Mouse (Mus musculus): Measurements from ENCODE around the gene Abcf2.

The Abcf2 gene

GRCm38 (mm10) chr5:24577183-24577929 lies at the start of gene Abcf2:
TSS of gene Abcf2 (minus strand) at chr5:24577467.
- peak; percentile 100 for DNase-seq (ENCODE audit: low read depth, low spot score)

DNA sequence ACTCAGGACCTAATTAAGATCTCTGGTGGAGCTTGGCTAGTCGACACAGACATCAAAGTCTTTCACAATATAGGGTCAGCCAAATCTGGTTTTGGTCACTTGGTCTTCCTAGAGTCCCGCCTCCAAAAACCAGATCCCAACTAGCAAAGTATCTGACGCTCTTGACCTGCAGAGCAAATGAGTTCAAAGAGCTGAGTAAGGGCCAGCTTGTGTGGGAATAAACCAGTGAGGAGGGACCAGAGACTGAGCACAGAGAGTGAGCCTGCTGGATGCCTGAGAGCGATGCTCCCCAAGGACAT lies 47.5 kb upstream of the Abcf2 start:
- no peak for DNase-seq (ENCODE audit: low read depth, low spot score)

DNA sequence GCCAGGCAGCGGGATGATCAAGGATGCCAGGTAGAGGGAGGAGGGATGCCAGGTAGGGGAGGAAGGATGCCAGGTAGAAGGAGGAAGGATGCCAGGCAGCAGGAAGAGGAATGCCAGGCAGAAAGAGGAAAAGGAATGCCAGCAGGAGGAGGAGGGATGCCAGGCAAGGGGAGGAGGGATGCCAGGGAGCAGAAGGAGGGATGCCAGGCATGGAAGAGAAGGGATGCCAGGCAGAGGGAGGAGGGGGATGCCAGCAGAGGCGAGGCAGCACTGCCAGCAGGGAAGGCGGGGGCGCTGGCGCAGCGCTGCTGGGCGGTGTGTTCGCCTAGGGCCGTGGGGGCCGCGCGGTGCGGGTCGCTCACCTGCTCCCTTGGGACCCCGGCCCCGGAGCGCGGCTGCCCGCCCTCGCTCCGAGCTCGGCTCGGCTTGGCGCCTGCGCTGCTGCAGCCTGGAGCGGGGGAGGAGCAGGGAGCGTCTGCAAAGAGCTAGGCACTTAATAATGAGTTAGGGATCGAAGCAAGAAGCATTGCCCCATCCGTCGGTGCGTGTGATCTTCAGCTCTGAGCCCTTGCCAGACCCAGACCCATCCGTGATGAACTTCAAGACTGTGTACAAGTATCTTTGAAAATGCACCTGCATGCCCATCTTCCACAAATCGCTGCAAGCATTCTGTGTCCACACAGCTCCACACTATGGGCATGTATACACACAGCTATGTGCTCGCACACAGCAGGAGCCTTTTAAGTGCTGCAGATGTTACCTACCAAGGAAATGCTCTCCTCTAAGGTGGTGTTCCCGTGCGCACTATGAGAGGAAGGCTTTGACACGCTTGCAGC lies 46.9 kb upstream of the Abcf2 start, which contains the start of gene Smarcd3:
Gene Smarcd3 (minus strand): TSS at position 426 of the 836 bp plus-strand sequence.
- peak; percentile 69 for DNase-seq (ENCODE audit: low read depth, low spot score)

DNA sequence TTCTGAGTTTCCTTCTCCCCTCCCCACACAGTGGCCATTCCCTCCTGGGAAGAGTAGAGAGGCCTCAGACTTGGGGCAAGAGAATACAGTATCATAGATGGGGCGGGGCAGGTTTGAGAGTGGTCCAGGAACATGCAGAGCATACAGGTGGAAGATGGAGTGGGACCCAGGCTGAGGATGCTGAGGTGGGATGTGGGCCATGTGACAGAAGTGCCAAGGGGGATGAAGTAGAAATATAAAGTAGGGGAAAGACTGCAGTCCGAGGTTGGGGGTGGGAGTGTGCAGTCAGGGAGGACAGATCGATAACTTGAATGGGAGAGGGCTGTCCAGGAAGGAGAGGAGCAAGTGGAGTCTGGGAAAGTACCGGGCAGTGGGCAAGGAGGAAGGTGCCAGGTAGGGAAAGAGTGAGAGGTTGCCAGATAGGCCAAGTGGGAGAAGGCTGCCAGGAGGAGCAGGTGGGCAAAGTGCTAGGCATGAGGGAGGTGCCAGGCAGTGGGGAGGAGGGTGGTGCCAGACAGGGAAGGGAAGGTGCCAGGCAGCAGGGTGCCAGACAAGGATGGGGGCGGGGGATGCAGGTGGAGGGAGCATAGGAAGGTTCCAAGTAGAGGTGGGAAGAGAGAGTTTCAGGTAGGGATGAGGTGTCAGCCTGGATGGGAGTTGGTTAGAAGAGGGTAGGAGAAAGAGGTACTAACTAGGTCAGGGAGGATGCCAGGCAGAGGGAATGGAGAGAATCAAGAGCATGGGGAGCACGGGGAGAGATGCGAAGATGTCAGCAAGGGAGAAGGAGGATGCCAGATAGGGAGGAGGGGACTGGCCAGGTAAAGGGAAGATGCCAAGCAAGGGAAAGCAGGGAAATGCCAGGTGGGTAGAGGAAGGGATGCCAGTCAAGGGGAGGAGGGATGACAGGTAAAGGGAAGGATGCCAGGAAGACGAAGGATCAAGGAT lies 46.0 kb upstream of the Abcf2 start:
- DNase-seq (ENCODE audit: low read depth, low spot score): no peak

- DNase-seq (ENCODE audit: low read depth, low spot score): no peak
Measured at GRCm38 (mm10) chr5:24622386-24623040, 45.2 kb upstream of the Abcf2 start.

DNA sequence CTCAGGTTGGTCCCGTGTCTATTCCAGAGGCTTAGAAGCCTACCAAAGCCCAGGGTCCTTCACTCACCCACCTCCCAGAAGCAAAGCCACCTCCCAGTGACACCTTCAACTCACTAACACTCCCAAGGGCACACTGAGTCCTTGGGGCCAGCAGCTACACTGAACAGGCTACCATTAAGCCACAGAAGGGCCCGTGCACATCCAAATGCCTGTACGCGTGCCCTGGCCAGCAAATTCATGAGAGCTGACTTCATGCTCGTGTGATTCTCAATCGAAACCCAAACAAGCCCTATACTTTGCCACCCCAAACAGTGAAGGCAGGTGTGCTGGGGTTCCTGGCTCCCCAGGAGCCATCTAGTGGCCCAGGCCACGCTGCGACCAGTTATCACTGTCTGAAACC lies 43.4 kb upstream of the Abcf2 start:
- no peak for DNase-seq (ENCODE audit: low read depth, low spot score)

DNA sequence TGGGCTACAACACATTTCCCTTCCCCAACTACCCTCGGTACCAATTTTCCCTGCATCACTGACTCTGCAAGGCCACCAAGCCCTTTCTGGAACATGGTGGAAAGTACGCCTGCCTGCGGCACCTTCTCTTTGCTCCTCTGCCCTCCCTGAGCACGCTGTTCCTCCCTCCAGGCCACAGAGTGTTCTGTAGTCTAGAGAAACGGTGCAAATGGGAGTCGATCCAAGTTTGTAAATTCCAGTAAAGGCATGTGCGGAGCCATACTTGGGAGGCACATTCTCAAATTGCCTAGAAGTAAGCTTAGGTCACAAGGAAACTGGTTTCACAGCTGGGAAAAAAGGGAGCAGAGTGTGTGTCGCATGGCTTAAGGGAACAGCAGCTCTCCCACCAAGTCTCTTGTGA lies 42.8 kb upstream of the Abcf2 start:
- DNase-seq (ENCODE audit: low read depth, low spot score): no peak

DNA sequence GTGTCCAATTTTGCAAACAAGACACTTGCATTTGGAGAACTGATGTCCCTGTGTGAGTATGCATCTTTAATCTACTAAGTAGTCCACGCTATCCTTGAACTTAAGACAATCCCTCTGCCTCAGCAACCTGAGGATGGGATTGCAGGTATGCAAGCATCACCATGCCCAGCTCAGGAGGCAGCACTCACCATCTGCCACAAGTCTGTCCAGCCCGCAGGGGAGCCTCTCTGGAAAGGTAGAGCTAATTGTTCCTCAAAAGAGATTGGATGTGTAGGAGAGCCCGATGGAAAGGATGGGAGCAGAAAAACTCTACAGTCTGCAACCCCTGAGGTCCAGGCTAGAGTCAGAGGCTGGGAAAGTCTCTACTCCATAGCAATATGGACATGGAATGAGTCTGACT lies 41.7 kb upstream of the Abcf2 start:
- no peak for DNase-seq (ENCODE audit: low read depth, low spot score)

DNA sequence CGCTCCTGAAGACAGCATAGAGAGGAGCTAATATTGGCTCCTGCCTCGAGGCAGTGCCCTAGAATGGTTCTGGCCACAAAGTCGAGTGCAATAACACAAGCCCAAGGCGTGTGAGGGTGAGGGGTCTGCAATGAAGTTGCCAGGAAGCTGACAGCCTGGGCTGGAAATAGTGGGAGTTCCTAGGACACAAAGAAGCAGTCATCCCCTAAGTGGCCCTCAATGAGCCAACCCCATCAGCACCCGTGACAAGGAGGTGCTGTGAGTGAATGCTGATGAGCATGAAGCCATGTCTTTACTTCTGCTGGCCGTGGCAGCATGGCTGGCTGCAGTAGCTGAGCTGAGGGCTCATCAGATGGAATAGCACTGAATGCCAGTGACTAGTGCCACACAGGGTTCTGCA lies 37.8 kb upstream of the Abcf2 start:
- DNase-seq (ENCODE audit: low read depth, low spot score): no peak

- no peak for DNase-seq (ENCODE audit: low read depth, low spot score)
Measured at GRCm38 (mm10) chr5:24612302-24612649, 35.0 kb upstream of the Abcf2 start.

- DNase-seq (ENCODE audit: low read depth, low spot score): no peak
Measured at GRCm38 (mm10) chr5:24611366-24612301, 34.4 kb upstream of the Abcf2 start.

- no peak for DNase-seq (ENCODE audit: low read depth, low spot score)
Measured at GRCm38 (mm10) chr5:24609388-24609787, 32.1 kb upstream of the Abcf2 start.

DNA sequence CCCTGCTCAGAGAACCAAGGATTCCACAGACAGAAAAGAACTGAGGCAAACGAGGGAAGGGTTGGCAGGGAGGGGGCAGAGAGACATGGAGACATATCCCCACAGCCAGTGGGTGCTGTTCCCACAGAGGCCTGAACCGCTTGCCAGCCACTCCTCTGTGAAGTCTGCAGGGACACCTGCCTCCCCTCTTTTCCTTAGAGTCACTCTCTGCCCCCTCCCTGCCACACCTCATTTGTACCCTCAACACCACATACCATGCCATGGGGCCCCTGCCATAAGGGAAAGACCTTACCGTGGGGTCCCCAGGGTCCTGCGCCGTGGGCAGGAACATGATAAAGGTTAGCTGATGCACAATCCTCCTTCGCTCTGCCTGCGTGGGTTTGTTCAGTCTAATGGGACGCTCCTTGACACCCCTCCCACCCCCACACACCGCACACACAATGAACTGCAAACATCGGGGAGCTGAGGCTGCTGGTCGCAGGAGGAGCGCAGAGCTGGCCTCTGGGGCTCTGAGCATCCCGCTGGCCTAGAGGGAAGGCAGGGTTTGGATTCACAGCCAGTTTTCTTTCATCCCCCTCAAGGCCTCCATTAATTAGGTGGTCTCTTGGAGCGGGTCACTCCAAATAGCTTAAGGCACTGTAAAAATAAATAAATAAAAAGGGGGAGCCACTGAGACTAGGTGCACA lies 28.9 kb upstream of the Abcf2 start:
- no peak for DNase-seq (ENCODE audit: low read depth, low spot score)

- DNase-seq (ENCODE audit: low read depth, low spot score): no peak
Measured at GRCm38 (mm10) chr5:24605321-24605979, 28.2 kb upstream of the Abcf2 start.

DNA sequence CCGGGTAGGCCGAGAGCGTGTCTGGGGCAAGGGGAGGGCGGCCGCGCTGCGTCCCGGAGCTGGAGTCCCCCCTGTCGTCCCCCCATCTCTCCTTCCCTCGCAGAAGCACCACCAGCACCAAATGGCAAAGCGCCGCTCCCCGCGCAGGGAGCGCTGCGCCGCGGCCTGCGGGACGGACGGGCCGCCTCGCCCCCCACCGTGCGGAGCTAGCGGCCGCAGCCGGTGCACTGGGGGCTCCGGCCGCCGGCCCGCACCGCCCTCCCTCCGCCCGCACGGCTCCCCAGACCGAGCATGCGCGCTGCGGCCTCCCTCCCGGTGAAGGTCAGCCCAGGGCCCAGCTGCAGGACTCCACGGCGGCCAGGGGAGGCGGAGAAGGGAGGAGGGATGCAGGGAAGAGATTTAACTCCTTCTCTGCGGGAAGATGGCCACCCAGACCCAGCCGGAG lies 27.4 kb upstream of the Abcf2 start:
- DNase-seq (ENCODE audit: low read depth, low spot score): no peak

- no peak for DNase-seq (ENCODE audit: low read depth, low spot score)
Measured at GRCm38 (mm10) chr5:24604080-24604655, 26.9 kb upstream of the Abcf2 start.

DNA sequence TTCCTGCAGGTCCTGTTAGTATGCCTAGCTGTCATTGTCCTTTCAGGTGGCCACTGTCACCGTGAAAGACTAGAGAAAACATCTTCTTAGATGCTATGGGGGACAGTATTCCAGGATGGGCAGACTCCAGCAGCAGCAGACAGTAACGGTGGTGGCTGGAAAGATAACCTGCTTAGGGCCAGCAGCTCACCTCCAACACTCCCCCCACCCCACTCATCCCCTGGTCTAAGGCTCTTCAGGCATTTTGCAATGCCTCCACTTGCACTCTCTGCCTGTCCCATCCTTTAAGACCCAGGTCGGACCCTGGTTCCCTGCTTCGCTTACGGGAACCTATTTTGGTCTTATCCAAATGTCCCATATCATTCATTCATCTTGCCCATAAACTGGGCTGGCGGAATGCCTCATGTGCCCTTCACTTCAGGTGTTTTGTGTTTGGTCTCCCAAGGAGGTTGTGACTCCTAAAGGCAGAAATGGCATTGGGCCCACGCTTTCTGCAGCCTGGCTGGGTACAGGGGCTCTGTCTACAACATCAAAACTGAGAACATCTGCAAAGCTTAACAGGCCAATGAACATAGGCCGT lies 26.3 kb upstream of the Abcf2 start:
- no peak for DNase-seq (ENCODE audit: low read depth, low spot score)

DNA sequence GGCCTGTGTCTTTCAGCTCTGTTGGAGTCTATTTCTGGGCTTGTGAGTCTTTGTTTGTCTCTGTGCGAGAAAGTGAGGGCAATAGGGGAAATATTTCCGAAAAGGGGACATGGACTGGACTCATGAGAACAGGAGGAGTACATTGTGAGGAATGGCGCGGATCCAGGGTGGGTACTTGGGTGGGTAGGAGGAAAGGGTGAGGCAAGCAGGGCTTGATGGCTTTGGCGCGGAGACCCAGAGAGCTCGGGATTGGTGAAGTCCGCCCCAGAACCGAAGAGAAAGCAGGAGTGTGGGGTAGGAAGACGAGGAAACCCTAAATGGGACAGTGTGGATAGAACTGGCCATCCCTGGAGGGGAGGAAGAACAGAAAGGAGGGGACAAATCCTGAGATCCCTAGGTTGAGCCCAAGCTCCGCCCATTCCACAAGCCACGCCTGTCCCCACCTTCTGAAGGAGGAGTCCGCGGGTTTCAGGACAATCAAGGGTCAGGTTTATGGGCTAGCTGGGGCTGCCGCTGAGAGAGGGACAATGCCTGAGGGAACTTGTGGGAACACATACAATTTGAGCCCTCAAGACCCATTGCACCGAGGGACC lies 25.6 kb upstream of the Abcf2 start:
- peak; percentile 80 for DNase-seq (ENCODE audit: low read depth, low spot score)

Measured in ZHBTc4 (cell line).